21 mouse cellular contexts compared by ENCODE assay signal in the genomic region with DNA sequence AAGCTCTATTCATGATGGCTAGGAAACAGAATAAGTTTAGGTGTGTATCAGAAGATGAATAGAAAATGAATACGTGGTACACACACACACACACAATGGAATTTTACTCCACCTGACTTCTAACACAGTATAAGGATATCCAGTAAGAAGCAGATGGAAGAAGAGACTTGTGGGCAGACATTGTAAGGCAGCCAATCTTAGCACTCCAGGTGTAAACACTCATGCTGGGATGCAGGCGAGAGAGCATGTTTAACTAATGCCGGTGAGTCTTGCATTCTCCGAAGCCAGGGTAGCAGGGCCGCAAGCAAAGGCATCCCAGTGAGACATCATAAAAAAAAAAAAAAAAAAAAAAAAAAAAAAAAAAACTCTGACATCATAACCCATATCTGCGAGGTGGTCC.
"Had no signal": no experiment of that assay in that cellular context is flagged by ENCODE, and none has a peak within 500 bp of the region (broad histone marks: within the 10 kb centered on the region; RNA-seq: fewer than 3 reads in every experiment).

No protein-coding gene starts in this region.

- ATAC-seq: hindbrain, embryonic 16.5 days; hindbrain, postnatal 0 days; inflammation-experienced regulatory T-cells, adult 6 months; intestine, embryonic 15.5 days; intestine, embryonic 16.5 days; intestine, postnatal 0 days had no signal

- DNase-seq: heart, postnatal 10 days; heart, postnatal 14 days; heart, postnatal 36 days; heart, postnatal 4 days; kidney, adult 11 months; kidney, adult 18-20 months; kidney, adult 2 months; kidney, adult 8-10 months; kidney, adult 9 months; kidney, postnatal 10 days; kidney, postnatal 14 days; kidney, postnatal 36 days; kidney, postnatal 4 days; layer of hippocampus, adult 9-11 months; layer of hippocampus, postnatal 36 days had no signal
